Mouse (Mus musculus) brain, embryonic 14.5 days (tissue): ENCODE data around the gene Myo10.

Experiments used
- CTCF ChIP-seq: fragments of 200-500 bp; IDR thresholded peaks from 2 replicates; pipeline ENCODE4 v1.5.1; 2012; ENCODE audit warnings: inconsistent platforms, mild to moderate bottlenecking, moderate library complexity, borderline replicate concordance; ENCODE audit not compliant: insufficient read depth, insufficient read length; ENCODE audit errors: extremely low read depth
- POLR2A ChIP-seq: fragments of 200-500 bp; IDR thresholded peaks from 2 replicates; pipeline ENCODE4 v1.6.1; 2012; ENCODE audit warnings: mild to moderate bottlenecking, inconsistent platforms, borderline replicate concordance; ENCODE audit not compliant: poor library complexity, insufficient read depth, insufficient read length, severe bottlenecking; ENCODE audit errors: extremely low read depth

DNA sequence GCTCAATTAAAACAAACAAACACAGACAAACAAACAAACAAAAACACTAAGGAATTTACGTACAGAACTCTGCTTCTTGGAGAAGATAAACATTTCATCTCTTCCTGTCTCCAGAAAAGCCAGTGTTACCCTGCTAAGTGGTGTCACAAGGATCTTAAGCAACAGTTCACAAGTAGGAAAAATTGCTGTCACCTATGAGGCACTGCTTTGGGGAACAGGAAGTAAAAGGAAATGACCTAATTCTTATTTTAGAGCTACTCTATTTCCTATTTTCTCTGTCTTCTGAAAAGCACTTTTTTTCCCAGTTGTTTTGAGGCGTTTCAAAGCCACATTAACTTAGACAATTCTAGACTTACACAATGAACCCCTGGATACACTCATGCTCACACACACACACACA, 208.1 kb downstream of the Myo10 start:
- no peak for TF ChIP-seq CTCF
- no peak for TF ChIP-seq POLR2A
